Mouse (Mus musculus): ENCODE data around the gene Snrpd2.
A peak's percentile ranks its signal among the peaks of the same experiment; 100 is the strongest.

Snrpd2 gene

DNA sequence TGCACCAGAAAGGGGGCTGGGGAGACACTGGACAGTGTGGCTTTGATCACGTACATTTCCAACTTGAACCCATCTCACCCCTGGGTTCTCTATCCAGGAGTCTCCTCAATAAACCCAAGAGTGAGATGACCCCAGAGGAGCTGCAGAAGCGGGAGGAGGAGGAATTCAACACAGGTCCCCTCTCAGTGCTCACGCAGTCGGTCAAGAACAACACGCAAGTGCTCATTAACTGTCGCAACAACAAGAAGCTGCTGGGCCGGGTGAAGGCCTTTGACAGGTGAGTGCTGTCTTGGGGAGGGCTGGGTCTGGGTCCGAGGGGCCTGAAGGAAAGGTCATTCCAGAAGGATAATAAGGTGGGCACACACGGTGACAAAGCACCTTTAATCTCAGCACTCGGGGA, 1.6 kb downstream of the Snrpd2 start:
- peak; percentile 92 for DNase-seq

DNA sequence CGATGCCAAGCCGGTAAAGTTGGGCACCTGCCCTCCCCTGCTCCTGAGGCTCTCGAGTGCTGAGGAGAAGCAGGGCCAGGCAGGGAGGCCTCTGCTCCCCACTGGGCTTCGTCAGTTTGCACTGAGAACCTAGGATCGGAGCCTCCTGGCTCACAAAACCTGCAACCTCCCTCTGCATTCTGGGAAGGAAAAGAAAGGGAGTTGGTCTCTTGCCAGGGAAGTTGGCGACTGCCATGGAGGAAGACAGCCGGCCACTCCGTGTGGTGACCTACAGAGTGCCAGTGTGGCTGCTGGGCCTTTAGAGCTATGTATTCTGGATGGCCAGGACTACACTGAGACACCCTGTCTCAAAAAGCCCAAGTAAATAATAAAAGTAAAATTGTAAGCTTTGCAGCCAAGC, 5.3 kb downstream of the Snrpd2 start:
- peak; percentile 82 for DNase-seq

DNA sequence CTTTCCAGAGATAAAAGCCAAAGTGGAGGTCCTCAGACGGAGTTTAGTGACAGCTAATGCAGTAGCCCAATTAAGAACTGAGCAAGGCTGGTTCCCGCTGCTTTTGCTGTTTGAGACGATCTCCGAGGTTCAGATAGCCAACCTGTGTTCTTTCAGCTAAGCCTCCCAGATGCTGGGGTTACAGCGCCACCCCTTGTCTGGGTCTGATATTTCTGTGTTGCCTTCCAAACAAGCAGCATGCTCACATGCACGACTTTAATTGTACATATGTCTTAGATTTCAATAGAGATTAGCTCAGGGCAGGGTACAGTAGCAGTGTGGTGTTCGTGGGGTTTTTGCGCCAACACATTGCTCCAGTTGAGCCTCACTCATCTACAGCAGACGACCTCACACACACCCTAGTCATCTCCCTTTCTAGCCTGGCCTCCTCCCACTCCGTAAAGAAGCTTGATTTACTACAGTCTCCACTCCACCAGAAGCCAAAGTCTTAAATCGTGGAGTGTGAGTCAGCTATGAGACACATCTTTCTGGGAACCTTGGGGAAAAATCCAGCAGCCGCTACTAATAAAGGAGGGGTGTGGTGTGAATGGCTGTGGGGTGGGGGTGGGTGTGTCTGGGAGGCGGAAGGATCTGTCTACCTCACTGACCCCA, 6.4 kb downstream of the Snrpd2 start:
- no peak for DNase-seq

DNA sequence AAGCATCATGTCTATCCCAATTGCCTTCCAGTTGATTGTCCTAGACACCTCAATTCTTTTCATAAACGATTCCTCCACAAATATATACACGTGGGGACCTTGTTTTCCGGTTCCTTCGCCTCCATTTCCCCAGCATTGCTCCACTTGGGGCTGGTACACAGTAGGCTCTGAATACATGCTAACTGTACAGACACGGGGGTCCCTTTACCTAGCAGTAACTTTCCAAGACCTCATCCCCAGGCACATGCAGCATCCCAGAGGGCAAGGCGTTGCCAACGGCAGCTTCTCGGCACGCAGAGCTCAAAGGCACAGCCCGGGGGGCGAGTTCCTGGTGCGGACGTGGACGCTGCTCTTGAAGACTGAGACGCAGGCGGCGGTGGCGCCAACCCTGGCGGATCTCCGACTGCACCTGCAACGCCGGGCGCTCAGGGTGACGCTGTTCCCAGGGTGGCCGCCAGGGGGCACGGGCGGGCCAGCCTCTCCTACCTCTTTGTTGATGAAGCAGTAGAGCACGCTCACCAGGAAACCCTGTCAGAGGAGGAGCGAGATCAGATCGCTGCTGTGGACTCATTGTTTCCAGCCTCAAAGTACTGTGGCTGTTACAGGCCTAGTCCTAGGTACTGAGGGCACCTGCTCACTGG, 7.8 kb downstream of the Snrpd2 start:
- peak; percentile 98 for DNase-seq

DNA sequence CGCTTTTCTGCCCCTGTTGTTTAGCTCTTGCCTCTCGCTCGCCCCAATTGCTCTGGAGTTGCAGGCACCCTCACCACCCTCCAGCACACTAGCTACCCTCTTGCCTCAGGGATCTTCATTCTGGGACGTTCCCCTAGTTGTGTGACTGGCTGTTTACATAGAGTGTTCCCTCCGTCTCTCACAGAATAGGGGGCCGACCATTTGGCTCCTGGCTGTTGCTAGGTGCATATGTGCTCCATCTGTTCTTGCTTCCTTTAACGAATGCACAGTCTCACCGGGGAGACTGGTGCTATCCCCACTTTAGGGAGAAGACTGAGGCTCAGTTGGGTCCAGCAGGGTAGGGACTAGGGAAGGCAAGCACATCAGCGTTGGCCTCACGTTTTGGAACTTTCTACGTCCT, 9.1 kb downstream of the Snrpd2 start:
- peak; percentile 79 for DNase-seq

DNA sequence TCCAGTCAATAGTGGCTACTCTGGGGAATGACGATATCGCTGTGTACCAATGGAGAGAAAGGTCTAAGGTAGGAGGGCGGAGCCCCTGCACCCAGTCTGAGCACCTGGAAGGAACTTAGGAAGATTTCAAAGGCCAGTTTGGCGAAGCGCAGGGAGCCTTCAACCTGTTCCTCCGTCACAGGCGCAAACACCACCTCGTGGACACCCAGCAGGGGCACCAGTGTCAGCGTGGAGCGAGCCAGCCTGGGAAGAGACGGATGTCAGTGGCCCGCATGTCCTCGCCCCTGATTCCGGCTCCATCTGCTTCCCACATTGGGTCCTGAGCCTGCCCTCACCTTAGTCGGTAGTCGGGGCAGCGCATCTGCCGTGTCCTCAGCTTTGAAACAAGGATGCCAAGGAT, 9.9 kb downstream of the Snrpd2 start:
- peak; percentile 90 for DNase-seq

DNA sequence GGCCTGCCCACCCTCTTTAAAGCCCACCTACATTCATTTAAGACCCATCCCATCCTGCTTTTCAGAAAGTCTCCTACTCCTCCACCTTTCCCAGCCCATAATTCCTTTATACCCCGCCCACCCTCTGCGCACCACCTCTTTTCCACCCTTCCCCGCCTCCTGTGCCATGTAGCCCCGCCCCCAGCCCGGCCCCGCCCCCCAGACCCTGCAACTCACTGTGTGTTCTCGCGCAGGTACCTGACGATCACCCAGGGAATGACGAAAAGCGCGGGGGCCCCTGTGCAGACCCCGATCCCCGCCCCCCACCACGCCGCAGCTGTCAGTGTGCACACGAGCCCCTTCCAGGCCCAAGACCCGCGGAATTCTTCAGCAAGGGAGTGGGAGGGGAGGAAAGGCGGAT, 10.6 kb downstream of the Snrpd2 start:
- DNase-seq = no peak

DNA sequence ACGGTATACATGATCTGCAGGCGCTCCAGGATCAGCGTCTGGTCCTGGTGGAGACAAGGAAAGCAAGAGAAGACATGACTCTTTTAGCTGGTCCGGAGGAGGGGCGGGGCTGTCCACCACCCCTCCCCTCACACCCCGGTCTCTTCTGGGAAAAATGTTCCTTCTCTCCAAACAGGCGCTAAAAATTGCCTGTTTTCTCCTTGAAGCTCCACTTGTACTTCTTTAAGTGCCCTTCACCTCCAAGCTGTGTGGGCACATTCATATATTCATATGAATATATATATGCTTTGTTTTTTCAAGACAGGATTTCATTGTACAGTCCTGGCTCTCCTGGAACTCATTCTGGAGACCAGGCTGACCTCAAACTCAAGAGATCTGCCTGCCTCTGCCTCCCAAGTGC, 13.4 kb downstream of the Snrpd2 start:
- no peak for DNase-seq

DNA sequence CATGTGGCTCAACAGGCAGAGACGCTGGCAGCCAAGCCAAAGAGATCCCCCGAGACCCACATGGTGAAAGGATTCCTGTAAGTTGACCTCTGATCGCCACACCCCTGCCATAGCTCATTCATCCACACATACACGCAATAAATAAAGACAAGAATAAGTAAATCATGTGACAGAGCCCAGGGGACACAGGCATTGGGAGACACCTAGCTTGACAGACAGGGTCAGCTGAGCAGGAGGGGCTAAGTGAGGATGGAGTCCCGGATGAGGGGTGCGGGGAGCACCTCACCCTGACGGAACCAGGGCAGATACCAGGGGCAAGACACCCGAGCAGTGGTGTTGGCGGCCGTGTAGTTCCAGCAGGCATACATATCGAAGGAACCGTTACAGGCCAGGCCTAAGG, 14.2 kb downstream of the Snrpd2 start:
- DNase-seq = no peak

DNA sequence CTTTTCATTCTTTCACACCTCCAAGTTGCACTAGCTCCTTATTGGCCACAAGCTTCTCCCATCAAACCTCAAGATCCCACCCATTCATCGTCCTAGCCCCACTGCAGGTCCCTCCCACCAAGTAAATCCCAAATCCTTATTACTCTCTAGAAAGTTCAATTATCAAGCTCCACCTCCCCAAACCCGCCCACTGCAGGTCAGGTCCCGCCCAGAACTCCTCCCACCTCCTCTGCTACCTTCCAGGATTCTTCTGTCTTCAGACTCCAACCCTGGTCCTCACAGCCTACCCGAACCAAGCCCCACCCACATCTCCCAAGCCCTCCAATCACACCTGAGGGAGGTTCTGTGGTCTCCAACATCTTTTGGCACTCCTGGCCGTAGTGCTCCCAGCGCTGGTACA, 14.7 kb downstream of the Snrpd2 start:
- DNase-seq = no peak

DNA sequence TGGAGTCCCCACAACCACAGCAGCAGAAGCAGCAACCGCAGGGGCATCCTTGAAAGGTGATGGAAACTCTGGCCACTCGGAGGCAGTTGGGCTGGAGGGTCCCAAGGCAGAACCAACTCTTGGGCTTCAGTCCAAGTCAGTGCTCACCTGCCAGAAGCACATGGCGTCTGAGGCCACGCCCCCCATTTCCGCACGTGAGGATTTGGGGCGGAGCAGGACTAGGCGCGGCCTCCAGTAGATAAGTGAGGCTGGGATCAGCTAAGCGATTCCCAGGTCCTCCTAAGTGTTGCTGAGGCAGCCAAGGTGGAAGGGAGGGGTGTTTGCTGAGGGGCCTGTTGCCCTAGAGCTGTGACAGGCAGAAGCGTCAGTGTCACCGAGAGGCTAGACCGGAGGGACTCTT, 15.5 kb downstream of the Snrpd2 start:
- no peak for DNase-seq

DNA sequence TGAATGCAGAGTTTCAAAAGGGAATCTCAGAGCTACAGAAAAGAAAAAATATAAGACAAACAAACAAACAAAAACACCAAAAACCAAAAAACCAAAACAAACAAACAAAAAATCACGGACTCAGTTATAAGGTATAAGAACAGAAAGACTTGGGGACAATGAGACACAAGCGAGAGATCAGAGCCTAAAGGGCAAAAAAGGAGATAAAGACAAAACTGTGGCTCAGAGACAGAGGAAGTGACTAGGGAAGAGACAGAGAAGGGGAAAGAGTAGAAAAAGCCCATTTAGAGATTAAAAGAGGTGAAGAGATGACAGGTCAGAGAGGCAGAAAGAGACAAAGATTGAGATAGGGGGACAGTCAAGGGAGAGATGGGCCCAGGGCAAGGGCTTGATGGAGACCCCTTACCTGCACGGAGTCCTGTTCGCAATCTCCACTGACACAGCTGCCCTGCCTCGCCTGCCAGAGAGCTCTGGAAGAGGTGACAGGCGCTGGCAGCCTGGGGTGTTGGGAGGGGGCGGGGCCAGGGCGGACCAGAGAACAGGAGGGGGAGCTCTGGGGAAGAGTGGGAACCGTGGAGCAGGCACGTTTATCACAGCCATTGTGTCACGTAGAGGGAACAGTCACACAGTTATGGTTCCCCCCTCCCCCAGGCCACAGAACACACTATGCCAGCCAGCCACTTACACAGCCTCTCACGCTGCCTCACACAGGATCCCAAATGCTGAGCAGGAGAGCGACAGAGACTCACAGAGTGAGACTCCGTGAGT, 16.3 kb downstream of the Snrpd2 start, which contains the start of gene Gipr:
Gene Gipr (minus strand): TSS at position 472 of the 768 bp plus-strand sequence.
- DNase-seq = peak; percentile 96

DNA sequence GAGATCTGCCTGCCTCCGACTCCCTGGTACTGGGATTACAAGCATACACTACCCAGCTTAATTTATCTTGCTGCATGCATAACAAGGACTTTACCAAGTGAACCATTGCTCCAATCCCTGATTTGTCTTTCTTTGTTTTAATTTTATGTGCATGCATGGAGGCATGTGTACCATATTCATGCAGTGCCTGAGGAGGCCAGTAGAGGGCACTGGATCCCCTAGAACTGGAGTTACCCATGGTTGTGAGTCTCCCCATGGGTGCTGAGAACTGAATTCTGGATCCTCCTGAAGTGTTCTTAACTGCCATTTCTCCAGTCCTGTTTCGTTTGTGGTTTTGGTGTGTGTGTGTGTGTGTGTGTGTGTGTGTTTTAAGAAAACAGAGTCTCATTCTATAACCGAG, 17.5 kb downstream of the Snrpd2 start:
- no peak for DNase-seq

DNA sequence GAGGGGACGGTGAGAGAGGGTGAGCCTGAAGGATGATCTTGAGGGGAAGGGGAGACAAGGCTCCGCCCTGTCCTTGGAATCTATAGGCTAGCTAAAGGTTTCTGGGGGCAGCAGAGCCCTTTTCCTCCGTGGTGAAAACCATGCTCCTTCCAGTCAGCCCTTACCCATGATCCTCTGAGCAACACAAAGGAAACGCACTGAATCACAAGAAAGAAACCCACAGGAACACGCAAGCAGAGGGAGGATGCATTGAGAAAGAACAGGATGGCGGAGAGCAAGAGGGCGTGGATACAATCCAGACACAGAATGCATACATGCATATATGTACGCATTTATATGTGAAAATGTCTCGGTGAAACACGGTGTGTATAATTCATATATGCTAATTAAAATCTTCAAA, 20.0 kb downstream of the Snrpd2 start:
- DNase-seq = no peak

DNA sequence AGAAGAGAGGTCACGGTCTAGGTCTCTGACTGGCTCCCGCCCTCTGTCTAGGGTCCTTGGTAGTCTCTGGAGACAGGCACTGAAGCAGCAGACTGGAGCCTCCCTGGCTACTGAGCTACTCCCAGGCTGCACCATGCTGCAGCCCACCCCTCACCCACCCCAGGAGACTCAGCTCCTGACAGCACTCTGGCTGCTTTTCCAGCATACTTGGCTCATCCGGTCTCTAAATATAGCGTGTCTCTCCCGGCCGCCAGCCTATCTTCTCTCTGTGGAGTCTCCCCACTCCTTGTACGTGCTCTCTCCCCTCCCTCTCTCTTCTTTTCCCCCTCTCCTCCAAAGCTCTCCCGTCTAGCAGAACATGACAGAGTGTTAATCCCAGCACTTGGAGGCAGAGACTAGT, 20.6 kb downstream of the Snrpd2 start:
- DNase-seq = peak; percentile 98

DNA sequence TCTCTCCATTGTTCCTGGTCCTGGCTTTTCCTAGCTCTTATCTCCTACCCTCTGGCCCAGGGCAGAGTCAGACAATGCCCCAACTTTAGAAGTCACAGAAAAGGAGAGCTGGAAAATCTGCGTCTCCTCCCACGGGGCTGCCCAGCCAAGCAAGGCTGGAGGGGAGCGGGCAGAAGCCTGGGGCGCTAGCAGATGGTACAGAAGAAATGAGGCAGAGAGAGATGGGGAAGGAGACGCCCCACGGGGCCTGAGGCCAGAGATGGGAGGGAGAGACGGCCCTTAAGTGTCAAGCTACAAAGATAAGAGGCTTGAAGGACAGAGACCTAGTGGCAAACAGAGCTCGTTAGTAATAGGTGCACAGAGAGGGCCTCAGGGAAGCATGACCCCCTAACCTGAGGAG, 22.3 kb downstream of the Snrpd2 start:
- DNase-seq = peak; percentile 89

DNA sequence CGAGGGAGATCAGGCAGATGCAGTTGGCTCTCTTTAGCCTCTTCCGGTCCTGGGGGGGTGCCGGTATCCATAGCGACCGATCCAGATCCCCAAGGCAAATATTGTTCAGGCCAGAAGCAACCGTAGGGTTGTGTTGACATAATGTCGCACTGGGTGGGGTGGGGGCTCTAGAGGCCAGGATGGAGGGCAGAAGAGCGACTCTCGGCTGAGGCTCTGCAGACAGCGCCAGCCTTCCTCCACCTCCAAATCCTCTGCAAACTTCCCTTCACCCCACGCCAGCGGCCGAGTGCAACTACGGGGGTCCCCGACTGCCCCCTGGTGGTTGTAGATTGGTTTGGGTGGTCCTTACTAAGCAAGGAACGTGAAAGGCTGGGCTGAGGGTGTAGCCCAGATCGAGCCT, 23.4 kb downstream of the Snrpd2 start:
- peak; percentile 96 for DNase-seq

DNA sequence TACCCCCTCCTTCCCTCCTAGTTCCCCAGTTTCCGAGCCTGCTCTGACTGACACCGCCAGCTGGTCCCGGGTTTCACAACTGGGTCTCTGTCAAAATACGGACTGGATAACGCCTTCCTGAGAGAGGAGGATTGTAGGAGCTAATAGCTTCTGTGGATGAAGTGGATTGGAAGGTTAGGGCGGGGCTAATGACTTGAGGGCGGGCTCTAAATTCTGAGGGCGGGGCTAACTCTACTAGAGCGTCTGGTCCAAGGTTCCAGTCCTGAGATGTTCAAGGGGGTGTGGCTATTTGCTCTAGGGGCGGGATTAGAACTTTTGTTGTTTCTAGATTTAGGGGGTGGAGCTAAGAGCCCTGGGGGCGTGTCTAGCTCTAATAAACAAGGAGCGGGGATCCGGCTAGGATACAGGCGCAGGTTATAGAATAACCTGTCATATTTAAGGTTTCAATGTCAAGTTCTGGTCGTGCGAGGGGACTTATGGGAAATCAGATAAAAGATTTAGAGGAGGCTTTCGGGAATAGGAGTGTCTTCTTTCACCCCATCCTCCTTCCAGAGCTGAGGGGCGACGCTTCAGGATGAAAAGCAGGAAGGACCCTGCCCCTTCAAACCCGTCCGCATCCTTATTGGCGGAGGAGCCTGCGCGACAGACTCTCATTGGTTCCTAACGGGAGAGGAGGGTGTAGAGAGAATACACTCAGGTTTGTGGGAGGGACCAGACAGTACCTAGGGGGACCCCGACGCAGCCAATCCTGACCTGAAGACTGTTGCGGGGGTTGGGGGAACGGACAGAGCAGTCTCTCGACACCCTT, 26.4 kb downstream of the Snrpd2 start, which contains the start of gene Eml2:
Gene Eml2 (plus strand): TSS at position 714 of the 808 bp plus-strand sequence.
- DNase-seq = peak; percentile 89

DNA sequence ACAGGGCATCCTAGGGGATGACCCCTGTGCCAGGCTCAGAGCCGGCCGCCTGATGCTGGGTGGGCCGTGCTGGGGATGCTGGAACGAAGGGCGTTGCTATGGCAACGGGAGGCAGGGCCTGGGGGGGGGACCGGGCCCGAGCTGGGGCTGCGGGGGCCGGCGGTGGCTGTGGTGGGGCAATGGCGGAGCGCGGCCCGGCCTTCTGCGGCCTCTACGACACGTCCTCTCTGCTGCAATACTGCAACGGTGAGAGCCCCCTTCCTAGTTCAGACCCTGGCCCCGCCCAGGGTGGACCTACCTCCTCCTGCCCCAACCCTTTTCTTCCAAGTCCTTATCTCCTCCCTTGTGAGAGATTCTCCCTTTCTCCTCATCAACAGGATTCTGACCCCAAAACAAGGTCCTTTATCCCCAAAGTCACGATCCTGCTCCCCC, 27.0 kb downstream of the Snrpd2 start:
- no peak for DNase-seq

DNA sequence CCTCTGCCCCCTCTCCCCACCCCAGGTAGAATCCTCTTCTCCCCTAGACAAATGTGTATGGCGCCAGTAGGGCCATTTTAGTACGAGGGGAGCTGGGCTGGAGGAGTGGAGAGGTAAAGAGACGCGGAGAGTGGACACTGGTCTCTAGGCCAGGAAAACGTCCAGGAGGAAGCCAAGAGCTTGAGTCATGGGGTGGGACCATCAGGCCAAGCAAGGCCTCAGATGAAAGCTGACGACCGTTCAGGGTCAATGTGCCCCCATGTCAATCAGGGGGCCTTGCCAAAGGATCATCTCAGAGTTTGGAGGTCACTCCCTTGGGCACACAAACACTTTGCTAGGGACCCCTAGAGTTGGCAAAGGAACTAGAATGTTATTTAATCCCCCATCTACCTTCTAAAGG, 27.7 kb downstream of the Snrpd2 start:
- no peak for DNase-seq

DNA sequence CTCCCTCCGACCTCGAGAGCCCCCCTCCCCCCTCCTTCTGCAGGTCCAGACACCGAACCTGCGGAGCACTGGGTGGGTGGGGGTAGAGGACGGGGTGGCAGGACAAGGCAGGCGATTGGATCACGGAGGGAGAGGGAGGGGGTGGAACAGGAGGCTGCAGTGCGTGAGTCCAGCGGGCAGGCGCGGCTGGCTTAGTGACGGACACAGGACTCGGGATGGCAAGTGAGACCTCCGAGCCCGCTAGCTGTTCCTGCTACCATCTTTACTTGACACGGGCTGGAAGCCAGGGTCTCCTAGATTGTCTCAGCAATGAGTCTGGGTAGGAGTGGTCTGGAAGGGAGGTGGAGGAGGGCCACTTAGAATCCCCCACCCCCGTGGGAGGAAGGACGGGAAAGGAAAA, 28.5 kb downstream of the Snrpd2 start:
- DNase-seq = peak; percentile 91

DNA sequence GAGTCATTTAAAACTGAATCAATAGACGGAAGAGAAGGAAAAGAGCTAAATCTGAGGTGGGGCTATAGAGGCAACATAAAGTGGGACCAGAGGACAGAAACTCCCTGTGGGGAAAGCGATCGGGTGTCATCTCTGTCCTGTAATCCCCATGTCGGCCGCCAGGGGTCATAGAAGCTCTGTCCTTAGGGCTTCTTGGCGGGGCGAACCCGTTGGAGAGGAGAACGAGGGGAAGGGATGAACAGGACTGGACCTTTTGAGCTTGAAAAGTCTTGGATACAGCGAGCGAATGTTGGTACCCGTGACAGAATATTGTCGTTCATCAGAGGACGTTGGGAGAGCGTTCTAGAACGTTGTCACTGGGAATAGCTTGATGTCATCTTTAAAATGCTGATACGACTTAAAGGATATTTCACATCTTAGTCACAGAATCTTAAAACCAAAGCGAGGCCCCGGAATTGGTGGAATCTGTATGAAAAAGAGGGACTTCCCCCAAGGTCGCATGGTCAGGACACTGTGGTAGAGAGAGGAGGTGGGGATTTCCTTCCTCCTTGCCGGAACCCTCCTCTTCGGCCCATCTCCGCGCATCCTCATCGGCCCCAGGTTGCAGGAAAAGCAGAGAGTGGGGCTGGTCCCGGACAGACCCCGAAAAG, 29.0 kb downstream of the Snrpd2 start:
- DNase-seq = peak; percentile 95

DNA sequence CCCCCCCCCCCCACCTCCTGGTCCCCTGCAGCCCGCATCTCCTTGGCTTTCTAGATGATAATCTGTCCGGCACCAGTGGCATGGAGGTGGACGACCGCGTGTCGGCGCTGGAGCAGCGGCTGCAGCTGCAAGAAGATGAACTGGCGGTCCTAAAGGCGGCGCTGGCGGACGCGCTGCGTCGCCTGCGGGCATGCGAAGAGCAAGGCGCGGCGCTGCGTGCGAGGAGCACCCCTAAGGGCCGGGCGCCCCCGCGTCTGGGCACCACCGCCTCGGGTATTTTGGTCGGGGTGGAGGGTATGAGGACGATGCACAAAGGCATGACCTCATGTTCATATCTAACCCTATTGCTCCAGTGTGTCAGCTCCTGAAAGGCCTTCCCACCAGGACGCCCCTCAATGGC, 29.7 kb downstream of the Snrpd2 start:
- DNase-seq = peak; percentile 94
